Mouse (Mus musculus): ENCODE measurements around the gene Pgm2l1. TPM values are rescaled to one million over a fixed set of nuclear protein-coding genes. Genes with fewer than 3 reads are reported as not detected.
A peak's percentile ranks its signal among the peaks of the same experiment; 100 is the strongest.

Pgm2l1 gene
- polyA plus RNA-seq, 1 experiment from 2014 or later: 21.3 TPM

DNA sequence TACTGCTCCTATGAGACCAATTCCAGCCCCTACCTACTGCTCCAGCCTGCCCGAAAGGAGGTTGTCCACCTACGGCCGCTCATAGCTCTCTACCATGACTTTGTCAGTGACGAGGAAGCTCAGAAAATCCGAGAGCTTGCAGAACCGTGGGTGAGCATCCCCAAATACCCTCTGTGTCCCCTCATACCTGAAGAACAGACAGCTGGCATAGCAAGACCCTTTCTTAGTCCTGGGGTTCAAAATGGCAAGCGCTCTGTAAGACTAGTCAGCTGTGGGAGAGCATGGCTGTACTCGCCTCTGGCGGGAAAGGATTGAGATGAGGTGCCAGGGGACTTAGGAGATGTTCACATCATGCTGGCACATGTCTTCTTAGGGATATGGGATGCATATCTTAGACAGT is 78.7 kb downstream of the Pgm2l1 start:
- 92% methylated on average over 9 of the region's 9 CpGs for WGBS
- H3K27me3 ChIP-seq: no peaks in the 10 kb centered on the region
- no peaks in the 10 kb centered on the region for H3K9me3 ChIP-seq
- no peak overlapping the region for H3K27ac ChIP-seq
- H3K4me2 ChIP-seq (replicated peaks): no peak overlapping the region
- H3K9ac ChIP-seq (replicated peaks): no peak overlapping the region
- H3K4me1 ChIP-seq (replicated peaks): peaks cover 40% of the 10 kb centered on the region
- no peak overlapping the region for H3K4me3 ChIP-seq (replicated peaks)
- ATAC-seq: no peak
- H3K36me3 ChIP-seq: no peaks in the 10 kb centered on the region

DNA sequence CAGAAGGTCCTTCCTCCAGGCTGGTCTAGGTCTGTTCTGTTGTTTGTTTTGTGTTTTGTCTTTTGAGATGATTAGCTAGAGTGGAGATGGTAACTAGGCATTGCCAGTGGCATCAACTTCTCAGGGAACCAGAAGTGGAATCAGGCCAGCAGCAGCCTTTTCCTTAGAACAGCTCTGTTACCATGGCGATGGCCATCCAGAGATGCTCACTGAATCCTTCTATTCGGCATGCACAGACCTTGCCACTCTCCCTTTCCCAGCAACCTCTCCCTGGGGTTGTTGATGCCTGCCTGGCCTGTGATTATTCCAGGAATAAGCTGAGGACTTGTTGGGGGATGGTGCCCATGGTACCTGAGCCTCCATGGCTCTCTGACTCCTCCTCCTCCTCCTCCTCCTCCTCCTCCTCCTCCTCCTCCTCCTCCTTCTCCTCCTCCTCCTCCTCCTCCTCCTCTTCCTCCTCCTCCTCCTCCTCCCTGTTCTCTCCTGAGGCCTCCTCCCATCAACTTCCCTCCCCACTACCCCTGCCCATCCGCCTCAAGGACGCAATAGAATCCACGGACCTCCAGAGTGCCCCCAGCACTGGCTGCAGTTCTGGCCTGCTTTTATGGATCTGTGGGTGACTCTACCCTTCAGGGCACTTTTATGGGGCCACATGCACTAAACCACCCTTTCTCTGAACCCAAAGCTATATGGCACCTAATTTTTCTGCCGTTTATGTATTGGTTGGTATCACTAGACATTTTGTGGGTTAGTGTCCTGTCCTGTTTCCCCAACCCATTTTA is 80.9 kb downstream of the Pgm2l1 start:
- H3K36me3 ChIP-seq: no peaks in the 10 kb centered on the region
- peaks cover 41% of the 10 kb centered on the region for H3K4me1 ChIP-seq (replicated peaks)
- no peak overlapping the region for H3K4me2 ChIP-seq (replicated peaks)

DNA sequence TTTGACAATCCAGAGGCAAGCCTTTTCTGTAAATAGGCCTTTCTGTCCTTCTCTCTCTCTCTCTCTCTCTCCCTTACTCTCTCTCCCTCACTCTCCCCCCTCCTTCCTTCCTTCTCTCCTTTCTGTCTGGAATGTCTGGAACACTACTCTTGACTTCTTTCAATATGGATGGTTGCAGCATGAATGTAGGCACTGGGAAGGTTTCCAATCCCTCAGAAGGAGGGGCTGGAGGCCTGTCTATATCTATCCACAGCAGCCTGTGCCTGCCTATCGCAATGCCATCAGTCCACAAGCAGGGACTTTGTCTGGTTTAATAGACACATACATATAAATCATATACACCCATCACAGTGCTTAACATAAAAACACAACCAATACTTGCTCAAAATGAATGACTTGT is 82.0 kb downstream of the Pgm2l1 start:
- Histone ChIP-seq H3K4me3 (replicated peaks) (no peak overlapping the region), H3K27me3 (no peaks in the 10 kb centered on the region), H3K4me1 (replicated peaks) (peaks cover 41% of the 10 kb centered on the region), H3K27ac (peak overlapping the region; percentile 87), H3K9ac (replicated peaks) (no peak overlapping the region), H3K4me2 (replicated peaks) (no peak overlapping the region), H3K36me3 (no peaks in the 10 kb centered on the region), H3K9me3 (no peaks in the 10 kb centered on the region)
- WGBS: 38% methylated on average over 1 of the region's 1 CpGs
- no peak for ATAC-seq

More for the DNA sequence above, 80.9 kb downstream of the Pgm2l1 start:
- ATAC-seq: peak; percentile 92
- Histone ChIP-seq H3K27me3 (no peaks in the 10 kb centered on the region), H3K9me3 (no peaks in the 10 kb centered on the region), H3K27ac (peak overlapping the region; percentile 87), H3K9ac (replicated peaks) (no peak overlapping the region), H3K4me3 (replicated peaks) (no peak overlapping the region)
- WGBS: 57% methylated on average over 6 of the region's 6 CpGs

- no peak overlapping the region for H3K9ac ChIP-seq (replicated peaks)
- H3K4me3 ChIP-seq (replicated peaks): no peak overlapping the region
- H3K9me3 ChIP-seq: no peaks in the 10 kb centered on the region
- H3K27ac ChIP-seq: peak overlapping the region; percentile 87
- H3K4me1 ChIP-seq (replicated peaks): peaks cover 41% of the 10 kb centered on the region
- no peak overlapping the region for H3K4me2 ChIP-seq (replicated peaks)
- ATAC-seq: no peak
- WGBS: 36% methylated on average over 6 of the region's 6 CpGs
- H3K36me3 ChIP-seq: no peaks in the 10 kb centered on the region
- no peaks in the 10 kb centered on the region for H3K27me3 ChIP-seq
These were observed 82.5 kb downstream of the Pgm2l1 start for GRCm38 (mm10) chr7:100309679-100310078.

GRCm38 (mm10) chr7:100310290-100310689 is 83.1 kb downstream of the Pgm2l1 start:
- Histone ChIP-seq H3K9ac (replicated peaks) (no peak overlapping the region), H3K36me3 (no peaks in the 10 kb centered on the region)

GRCm38 (mm10) chr7:100312716-100313115 is 85.5 kb downstream of the Pgm2l1 start:
- Histone ChIP-seq H3K36me3 (no peaks in the 10 kb centered on the region), H3K4me3 (replicated peaks) (no peak overlapping the region), H3K4me2 (replicated peaks) (no peak overlapping the region), H3K9me3 (peaks cover 2% of the 10 kb centered on the region; the same call in 1 of the 2 replicates), H3K27me3 (no peaks in the 10 kb centered on the region), H3K4me1 (replicated peaks) (peaks cover 35% of the 10 kb centered on the region), H3K27ac (no peak overlapping the region), H3K9ac (replicated peaks) (no peak overlapping the region)
- 96% methylated on average over 4 of the region's 4 CpGs for WGBS
- ATAC-seq: no peak

More at GRCm38 (mm10) chr7:100310290-100310689, 83.1 kb downstream of the Pgm2l1 start:
- ATAC-seq: no peak
- 84% methylated on average over 12 of the region's 12 CpGs for WGBS
- Histone ChIP-seq H3K9me3 (no peaks in the 10 kb centered on the region), H3K4me1 (replicated peaks) (peaks cover 41% of the 10 kb centered on the region), H3K27ac (peak overlapping the region; percentile 87), H3K27me3 (no peaks in the 10 kb centered on the region), H3K4me3 (replicated peaks) (no peak overlapping the region), H3K4me2 (replicated peaks) (no peak overlapping the region)

DNA sequence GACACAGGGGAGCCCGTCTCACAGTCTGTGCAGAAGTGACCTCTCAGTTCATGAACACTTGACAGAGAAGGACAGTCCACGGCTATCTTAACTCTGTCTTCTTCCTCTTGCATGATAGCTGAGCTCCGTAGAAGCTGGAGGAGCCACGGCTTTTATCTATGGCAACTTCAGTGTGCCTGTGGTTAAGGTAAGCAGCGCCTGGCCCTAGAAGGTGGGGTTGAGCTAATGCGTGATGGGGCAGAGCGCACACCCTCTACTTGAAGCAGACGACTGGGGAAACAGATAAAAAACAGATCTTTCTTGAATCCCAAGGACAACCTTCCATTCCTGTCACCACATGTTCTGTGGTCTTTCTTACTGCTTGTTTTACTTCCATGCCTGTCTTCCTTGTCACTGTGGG is 89.7 kb downstream of the Pgm2l1 start:
- 91% methylated on average over 8 of the region's 8 CpGs for WGBS

GRCm38 (mm10) chr7:100317534-100317933 is 90.3 kb downstream of the Pgm2l1 start:
- H3K27me3 ChIP-seq: no peaks in the 10 kb centered on the region
- H3K4me2 ChIP-seq (replicated peaks): no peak overlapping the region
- H3K36me3 ChIP-seq: no peaks in the 10 kb centered on the region
- H3K4me1 ChIP-seq (replicated peaks): no peaks in the 10 kb centered on the region
- no peak overlapping the region for H3K4me3 ChIP-seq (replicated peaks)
- WGBS: 95% methylated on average over 5 of the region's 5 CpGs
- H3K27ac ChIP-seq: no peak overlapping the region
- H3K9me3 ChIP-seq: peaks cover 2% of the 10 kb centered on the region; the same call in 1 of the 2 replicates
- no peak overlapping the region for H3K9ac ChIP-seq (replicated peaks)
- no peak for ATAC-seq

More for the DNA sequence above, 89.7 kb downstream of the Pgm2l1 start:
- no peak for ATAC-seq
- Histone ChIP-seq H3K27ac (no peak overlapping the region), H3K27me3 (no peaks in the 10 kb centered on the region), H3K36me3 (no peaks in the 10 kb centered on the region), H3K4me3 (replicated peaks) (no peak overlapping the region), H3K9ac (replicated peaks) (no peak overlapping the region), H3K4me2 (replicated peaks) (no peak overlapping the region), H3K9me3 (peaks cover 2% of the 10 kb centered on the region; the same call in 1 of the 2 replicates), H3K4me1 (replicated peaks) (no peaks in the 10 kb centered on the region)

DNA sequence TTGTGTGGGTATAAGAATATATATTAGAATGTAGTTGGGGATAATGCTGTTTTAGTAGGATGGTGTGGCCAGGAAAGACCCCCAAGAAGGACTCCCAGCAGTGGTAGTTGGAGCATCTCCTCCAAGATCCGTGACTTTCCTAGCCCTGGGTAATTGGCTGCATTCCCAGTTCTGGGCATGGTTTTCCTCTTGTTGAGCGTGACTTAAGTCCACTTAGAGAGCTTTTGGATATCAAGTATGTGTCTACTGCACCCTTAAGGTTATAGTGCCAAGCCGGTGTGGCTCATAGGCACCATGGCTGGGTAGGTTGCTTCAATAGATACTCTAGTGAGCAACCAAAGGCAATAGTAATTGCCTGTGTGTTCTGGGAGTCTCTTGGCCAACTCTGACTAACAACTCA is 96.5 kb downstream of the Pgm2l1 start:
- Histone ChIP-seq H3K4me3 (replicated peaks) (no peak overlapping the region), H3K4me2 (replicated peaks) (no peak overlapping the region), H3K9ac (replicated peaks) (no peak overlapping the region), H3K27me3 (no peaks in the 10 kb centered on the region), H3K36me3 (peaks cover 33% of the 10 kb centered on the region), H3K4me1 (replicated peaks) (no peaks in the 10 kb centered on the region), H3K9me3 (no peaks in the 10 kb centered on the region), H3K27ac (no peak overlapping the region)
- no peak for ATAC-seq
- WGBS: 96% methylated on average over 3 of the region's 3 CpGs

DNA sequence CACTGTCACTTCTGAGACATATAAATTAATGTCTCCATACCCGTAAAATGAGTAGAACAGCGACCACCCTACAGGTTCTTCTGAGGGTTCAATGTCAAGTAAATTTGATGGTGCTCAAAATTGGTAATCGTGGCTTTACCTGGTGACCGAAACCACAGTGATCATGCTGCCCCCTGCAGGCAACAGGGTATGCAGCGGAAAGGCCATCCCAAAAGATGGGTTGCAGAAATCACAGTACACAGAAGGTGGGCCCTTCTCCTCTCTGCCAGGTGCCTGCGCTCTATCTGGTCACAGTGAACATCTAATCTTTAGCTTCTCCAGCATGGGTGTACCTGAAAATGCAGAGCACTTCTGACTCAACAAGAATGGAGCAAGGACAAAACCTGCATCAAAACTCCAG is 98.3 kb downstream of the Pgm2l1 start:
- H3K4me2 ChIP-seq (replicated peaks): no peak overlapping the region
- ATAC-seq: no peak
- H3K4me3 ChIP-seq (replicated peaks): no peak overlapping the region
- no peaks in the 10 kb centered on the region for H3K9me3 ChIP-seq
- H3K36me3 ChIP-seq: peaks cover 47% of the 10 kb centered on the region
- no peaks in the 10 kb centered on the region for H3K4me1 ChIP-seq (replicated peaks)
- no peak overlapping the region for H3K9ac ChIP-seq (replicated peaks)
- H3K27me3 ChIP-seq: no peaks in the 10 kb centered on the region
- no peak overlapping the region for H3K27ac ChIP-seq
- 78% methylated on average over 6 of the region's 6 CpGs for WGBS

- H3K27ac ChIP-seq: no peak overlapping the region
- 98% methylated on average over 7 of the region's 7 CpGs for WGBS
- H3K27me3 ChIP-seq: no peaks in the 10 kb centered on the region
- no peak overlapping the region for H3K4me3 ChIP-seq (replicated peaks)
- H3K9ac ChIP-seq (replicated peaks): no peak overlapping the region
- H3K4me2 ChIP-seq (replicated peaks): no peak overlapping the region
- no peak for ATAC-seq
- no peaks in the 10 kb centered on the region for H3K4me1 ChIP-seq (replicated peaks)
- H3K36me3 ChIP-seq: peaks cover 67% of the 10 kb centered on the region
- H3K9me3 ChIP-seq: no peaks in the 10 kb centered on the region
These were observed 100.3 kb downstream of the Pgm2l1 start for GRCm38 (mm10) chr7:100327514-100327913.
